Mouse (Mus musculus) CD4-positive, CD25-positive, alpha-beta regulatory T cell, adult 2 months (primary cell): ENCODE data around the gene Cfl2.
"Not testable (repeated sequence)": the region's sequence is repeated elsewhere in the genome, so short reads cannot be mapped to it uniquely, and the experiment has no call there.

Source experiments
- DNase-seq: peaks from one replicate; pipeline ENCODE4 v3.0.0-alpha.2; 2012; ENCODE audit warnings: low read depth, low spot score

Gene Cfl2

DNA sequence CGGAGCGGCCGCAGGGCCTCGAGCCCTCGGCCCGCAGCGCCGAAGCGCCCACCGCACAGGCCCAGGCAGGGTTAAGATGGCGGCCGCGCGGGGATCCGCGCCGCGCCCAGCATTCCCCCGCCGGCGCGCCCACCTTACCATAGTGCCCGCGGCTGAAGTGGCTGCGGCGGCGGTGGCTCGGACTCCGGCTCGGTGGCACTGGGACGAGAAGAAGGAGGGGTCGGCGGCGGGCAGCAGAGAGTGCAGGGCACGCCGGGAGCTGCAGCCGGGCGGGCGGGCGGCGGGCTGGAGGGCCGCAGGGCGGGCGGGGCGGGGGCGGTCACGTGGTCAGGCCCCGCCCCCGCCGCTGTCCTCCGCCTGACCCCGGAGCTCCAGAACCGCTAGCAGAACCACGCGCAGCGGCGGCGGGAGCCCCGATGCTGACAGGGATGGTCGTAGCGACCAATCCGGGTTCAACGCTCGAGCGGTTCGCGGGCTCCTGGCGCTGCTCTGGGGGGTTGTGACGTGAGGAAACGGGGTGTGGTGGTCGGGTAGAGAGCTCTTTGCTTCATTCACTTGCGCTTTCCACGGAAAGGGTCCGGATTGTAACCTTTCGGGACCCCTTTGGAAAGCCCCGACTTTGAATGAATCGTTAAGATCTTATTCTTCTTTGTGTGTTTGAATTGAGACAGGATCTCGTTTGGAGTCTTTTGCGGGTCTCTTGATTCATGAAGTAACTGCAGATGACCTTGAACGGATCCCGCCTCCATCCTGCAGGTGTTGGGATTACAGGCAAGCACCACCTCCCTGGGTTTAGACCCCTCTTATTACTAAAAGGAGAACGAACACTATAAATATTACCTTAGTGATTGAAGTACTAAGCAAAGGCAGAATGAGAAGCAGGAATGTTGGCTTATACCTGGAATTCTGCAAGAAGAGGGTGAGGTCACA is at the start of gene Cfl2:
Cfl2 (minus strand) TSS at position 272 of the 930 bp plus-strand sequence.
- peak; percentile 86 for DNase-seq

GRCm38 (mm10) chr12:54910387-54910786 is 47.7 kb upstream of the Cfl2 start:
- no peak for DNase-seq

DNA sequence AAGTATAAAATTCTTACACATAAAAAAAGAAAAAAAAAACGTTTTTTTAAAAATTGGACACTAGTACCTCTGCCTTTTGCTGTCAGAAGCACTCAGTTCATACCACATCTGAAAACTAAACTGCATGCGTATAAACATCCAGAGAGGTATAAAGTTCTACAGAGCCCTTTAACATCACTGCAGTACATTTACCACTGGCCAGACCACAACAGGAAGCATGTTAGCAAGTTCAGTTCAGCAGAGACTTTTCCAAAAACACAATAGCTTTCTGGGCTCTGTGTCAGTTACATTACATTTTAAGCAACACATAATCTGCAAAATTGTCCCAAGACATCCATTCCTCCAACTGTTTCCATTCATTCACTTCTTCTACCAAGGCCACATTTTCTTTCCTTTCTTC is 29.9 kb upstream of the Cfl2 start:
- DNase-seq: not testable (repeated sequence)

DNA sequence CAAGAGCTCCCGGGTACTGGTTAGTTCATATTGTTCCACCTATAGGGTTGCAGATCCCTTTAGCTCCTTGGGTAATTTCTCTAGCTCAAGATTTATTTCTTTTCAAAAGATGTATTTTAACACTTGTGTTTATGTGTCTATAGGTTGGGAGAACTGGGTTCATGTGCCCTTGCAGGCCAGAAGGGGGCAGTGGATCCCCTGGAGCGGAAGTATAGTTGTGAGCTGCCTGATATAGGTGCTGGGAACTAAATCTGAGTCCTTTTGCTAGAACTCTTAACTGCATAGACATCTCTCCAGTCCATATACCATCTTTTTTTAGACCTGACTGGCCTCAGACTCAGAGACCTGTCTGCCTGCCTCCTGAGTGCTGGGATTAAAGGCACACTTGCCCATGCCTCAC is 27.7 kb upstream of the Cfl2 start:
- peak; percentile 20 for DNase-seq

DNA sequence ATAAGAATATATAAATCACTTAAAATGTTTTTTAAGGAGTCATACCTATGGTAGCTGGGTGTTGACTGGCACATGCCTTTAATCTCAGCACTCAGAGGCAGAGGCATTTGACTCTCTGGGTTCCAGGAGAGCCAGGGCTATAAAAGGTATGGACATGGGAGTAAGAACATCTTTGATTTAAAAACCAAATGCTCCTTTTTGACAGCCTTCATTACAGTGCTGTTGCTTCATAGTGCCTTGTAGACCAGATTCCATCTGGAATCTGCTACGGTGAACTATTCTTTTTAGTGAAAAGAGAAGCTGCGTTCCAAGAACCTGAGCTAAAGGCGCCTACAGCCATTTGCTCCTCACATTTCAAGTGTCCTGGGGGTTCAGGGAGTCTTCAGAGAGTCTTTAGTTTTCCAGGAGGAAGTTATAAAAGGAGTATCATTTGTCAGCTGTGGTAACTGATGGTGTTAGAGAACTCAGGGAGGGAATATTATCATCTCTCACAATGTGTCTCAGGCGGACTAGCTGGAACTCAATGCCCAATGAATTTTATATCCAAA is 25.0 kb upstream of the Cfl2 start:
- no peak for DNase-seq

GRCm38 (mm10) chr12:54879630-54880029 is 17.0 kb upstream of the Cfl2 start:
- DNase-seq: peak; percentile 91

GRCm38 (mm10) chr12:54879211-54879610 is 16.5 kb upstream of the Cfl2 start:
- no peak for DNase-seq

DNA sequence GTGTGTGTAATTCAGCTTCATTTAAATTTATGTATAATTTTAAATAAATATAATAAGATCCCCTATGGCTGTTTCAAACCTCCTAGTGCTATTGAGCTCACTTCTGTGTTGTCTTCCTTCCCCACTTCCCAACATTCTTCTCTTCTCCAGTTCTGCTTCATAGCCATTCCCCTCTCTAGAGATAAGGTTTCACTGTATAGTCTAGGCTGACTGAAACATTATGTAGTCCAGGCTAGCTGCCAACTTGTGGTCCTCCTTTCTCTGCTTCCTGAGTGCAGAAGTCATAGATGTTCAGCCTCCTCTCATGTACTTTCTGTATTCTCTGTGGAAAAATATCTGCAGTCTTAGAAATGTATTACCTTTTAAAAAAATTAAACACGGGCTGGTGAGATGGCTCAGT is 15.2 kb upstream of the Cfl2 start:
- no peak for DNase-seq

GRCm38 (mm10) chr12:54876879-54877278 is 14.2 kb upstream of the Cfl2 start:
- DNase-seq: no peak

DNA sequence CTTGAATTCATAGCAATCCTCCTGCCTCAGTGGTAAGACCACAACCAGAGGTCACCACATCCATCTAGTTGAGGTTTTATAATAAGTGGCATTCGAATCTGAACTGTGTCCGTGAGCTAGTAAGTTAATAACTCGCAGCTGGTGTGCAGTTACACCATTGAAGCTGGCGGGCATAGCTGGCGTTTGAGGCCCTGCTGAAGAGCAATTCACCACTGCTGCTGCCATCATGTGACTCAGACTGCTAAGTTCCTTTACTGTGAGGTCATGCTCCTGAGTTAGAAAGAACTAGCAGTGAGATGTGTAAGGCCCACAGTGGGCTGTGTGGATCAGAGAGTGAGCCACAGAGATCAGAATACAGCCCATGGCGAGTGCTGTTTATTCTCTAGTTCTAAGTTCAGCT is 12.0 kb upstream of the Cfl2 start:
- DNase-seq: no peak

DNA sequence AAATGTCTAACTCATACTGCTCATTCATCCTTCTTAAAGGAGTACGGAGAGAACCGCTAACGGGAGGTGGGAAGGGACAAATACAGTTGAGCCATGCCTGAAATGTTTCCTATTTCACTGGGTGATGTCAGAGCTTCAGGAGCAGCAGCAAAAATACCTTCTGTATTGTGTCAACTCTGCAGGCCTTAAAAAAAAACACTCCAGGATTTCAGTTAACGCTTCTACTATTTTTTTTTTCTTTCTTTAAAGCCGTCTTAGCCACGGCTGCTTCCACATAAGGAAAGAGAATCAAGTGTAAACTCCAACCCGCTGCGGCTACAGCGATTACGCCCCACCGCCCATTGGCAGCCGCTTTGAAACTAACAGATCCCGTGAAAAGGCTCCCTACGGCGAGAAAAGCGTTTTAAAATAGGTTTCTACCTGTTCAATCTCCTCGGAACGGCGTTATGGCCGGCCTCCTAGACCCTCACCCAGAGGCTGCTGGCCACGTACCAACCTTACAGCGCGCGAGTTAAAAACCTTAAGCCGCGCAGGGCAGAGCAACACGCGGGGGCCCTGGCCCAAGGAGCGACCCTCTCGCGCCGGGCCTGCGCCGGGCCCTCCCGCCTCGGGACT is 579 bp downstream of the Cfl2 start:
- peak; percentile 40 for DNase-seq

DNA sequence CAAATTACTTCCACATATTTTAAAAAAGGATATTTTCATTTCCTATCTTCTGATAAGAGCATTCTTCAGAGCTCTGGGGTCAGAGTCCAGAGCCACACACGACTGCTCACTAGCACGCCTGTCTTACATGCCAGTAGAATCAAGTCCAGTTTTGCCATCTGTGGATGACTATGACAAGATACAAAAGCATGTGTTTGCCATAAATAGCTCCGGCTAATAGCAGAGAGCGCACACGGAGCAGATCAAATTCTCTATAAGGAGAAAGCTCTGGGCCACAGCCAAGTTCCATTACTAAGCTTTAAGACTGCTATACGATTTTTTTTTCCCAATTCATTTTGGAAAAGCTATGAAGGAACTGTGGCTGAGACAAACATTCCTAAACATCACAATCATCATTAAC is 3.1 kb downstream of the Cfl2 start:
- DNase-seq: no peak

DNA sequence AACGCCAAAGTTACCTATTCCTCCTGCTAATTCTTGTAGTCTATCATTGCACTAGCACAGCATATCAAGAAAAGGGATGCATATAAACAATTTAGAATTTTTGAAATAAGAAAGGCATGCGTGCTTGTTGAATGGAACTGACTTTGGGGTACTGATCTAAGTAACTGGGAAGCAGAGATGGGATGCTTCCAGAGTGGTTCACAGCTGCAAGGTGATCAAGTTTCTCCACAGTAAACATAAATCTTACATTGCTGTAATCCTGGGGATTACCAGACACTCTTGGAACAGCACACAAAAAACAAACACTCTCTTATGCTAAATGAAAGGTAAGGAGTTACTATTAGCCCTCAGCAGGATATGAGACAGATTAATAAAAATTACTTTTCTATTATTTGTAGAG is 12.1 kb downstream of the Cfl2 start:
- no peak for DNase-seq

- no peak for DNase-seq
Measured at GRCm38 (mm10) chr12:54844415-54844814, 18.3 kb downstream of the Cfl2 start.

DNA sequence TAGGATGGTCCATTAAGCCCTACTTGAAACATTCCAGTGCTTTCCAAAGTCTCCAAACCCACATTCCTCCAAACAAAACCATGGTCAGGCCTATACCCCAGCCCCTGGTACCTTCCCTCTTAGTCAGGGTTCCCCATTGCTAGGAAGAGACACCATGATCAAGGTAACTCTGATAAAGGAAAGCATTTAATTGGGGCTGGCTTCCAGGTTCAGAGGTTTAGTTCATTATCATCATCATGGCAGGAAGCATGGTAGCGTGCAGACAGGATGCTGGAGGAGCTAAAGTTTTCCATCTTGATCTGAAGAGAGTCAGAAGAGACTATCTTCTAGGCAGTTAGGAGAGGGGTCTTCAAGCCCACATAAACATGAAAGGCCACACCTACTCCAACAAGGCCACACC is 21.1 kb downstream of the Cfl2 start:
- DNase-seq: no peak

- DNase-seq: no peak
Measured at GRCm38 (mm10) chr12:54839815-54840214, 22.9 kb downstream of the Cfl2 start.

- no peak for DNase-seq
Measured at GRCm38 (mm10) chr12:54838931-54839330, 23.7 kb downstream of the Cfl2 start.

GRCm38 (mm10) chr12:54835608-54836570 is 26.8 kb downstream of the Cfl2 start:
- DNase-seq: no peak

DNA sequence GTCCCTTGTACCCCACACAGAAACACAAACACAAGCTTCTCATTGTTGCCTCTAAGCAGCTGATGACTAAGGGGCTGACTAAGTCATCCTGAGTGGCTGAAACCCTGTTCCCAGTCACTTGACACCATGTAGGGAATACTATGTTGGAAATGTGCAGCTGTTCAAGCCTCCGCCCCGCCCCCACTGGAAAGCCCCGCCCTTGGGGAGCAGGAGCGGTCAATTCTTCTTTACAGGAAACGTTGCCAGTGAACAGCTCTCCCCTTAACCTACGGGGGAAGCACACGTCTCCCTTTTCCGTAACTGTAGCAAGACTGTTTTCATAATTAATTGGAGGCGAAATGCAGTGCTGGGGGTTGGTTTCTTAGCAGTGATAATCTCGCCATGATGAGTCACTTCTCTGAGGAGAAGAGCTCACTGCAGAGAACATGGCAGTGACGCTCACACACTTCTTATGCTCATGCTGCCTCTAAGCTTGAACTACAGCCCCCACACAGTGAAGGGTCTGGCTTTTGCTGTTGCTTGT is 27.7 kb downstream of the Cfl2 start:
- peak; percentile 52 for DNase-seq

GRCm38 (mm10) chr12:54833856-54834399 is 28.7 kb downstream of the Cfl2 start:
- no peak for DNase-seq

- not testable (repeated sequence) for DNase-seq
Measured at GRCm38 (mm10) chr12:54831927-54832326, 30.8 kb downstream of the Cfl2 start.
